Comparison of ENCODE assay signal across 12 mouse cellular contexts in the genomic region with DNA sequence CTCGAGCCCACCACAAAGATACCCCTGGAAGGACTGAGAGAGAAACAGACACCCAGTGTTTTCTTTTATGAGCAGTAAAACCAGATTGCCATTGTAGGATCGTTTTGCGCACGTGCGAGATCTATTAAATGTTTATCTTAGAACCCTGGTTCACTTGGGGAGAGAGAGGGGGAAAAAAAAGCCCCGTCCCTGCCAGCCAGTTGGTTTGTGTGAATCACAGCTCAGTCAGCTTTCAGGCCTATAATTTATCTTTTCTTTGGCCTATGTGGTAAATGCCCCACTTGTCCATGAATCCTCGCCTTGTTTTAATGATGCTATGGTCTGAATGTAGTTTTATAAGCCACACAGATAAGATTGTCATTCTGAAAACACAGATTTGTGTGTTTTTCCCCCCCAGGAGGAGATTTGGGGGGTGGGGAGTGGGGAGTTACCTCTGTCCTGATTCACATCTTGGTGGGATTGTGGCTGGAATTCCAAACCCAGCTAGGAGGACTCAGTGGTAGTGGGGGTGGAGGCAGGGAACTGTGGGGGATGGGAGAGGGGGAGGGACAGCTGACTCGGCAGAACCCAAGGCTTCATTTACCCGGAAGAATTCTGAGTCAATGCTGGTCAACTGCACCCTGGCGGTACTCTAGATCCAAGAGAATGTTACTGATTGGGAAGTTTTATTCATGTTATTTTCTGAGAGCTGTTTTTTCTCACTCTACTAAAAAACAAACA. TPM values are rescaled to one million over a fixed set of nuclear protein-coding genes. Genes with fewer than 3 reads are reported as not detected.
A peak's percentile ranks its signal among the peaks of the same experiment; 100 is the strongest.
DNase-seq lines count a peak whose midpoint lies in the region; ATAC-seq and TF ChIP-seq lines count a peak whose summit lies in the region.
"Had no signal": no experiment of that assay in that cellular context is flagged by ENCODE, and none has a peak within 500 bp of the region (broad histone marks: within the 10 kb centered on the region; RNA-seq: fewer than 3 reads in every experiment).

No protein-coding gene starts in this region.

- peak overlapping the region; percentile 69 for H3K27ac ChIP-seq in midbrain, embryonic 10.5 days (replicated peaks)
- no peak overlapping the region for H3K27ac ChIP-seq in midbrain, postnatal 0 days (ENCODE audit: low read depth, low read length)
- H3K27ac ChIP-seq in midbrain, embryonic 15.5 days = 0 out of 2 replicates have a peak overlapping the region, but pooled peaks have one; percentile 35
- H3K27ac ChIP-seq: liver, embryonic 15.5 days had no signal

- H3K4me1 ChIP-seq in midbrain, embryonic 10.5 days = peaks cover 58% of the 10 kb centered on the region
- H3K4me1 ChIP-seq in midbrain, postnatal 0 days (ENCODE audit: insufficient read depth, low read length) = peaks cover 13% of the 10 kb centered on the region; the same call in 1 of the 2 replicates
- H3K4me1 ChIP-seq in midbrain, embryonic 15.5 days = peaks cover 42% of the 10 kb centered on the region
- H3K4me1 ChIP-seq: liver, embryonic 15.5 days had no signal

- intact Hi-C loops in gastrocnemius, postnatal 36 days (cut with DNase I) = loop anchor here (5.0 kb wide), 1 partner anchor 287 kb away; no protein-coding TSS in a partner anchor

- TF ChIP-seq CTCF in midbrain, postnatal 0 days (IDR thresholded peaks at IDR 0.05) = no peak

- no peak overlapping the region for H3K9ac ChIP-seq in midbrain, postnatal 0 days (replicated peaks; ENCODE audit: low read length, poor library complexity, severe bottlenecking)
- H3K9ac ChIP-seq in midbrain, embryonic 15.5 days = no peak overlapping the region
- H3K9ac ChIP-seq: liver, embryonic 15.5 days had no signal

- no peak for ATAC-seq in midbrain, postnatal 0 days (ENCODE audit: low FRiP score)
- ATAC-seq in midbrain, embryonic 15.5 days (replicated peaks) = no peak

- H3K27me3 ChIP-seq in midbrain, embryonic 10.5 days (ENCODE audit: low read depth, poor library complexity, severe bottlenecking) = peaks cover 22% of the 10 kb centered on the region
- H3K27me3 ChIP-seq in midbrain, postnatal 0 days (ENCODE audit: insufficient read depth, low read length) = no peaks in the 10 kb centered on the region
- no peaks in the 10 kb centered on the region for H3K27me3 ChIP-seq in midbrain, embryonic 15.5 days (replicated peaks)

- WGBS in midbrain, embryonic 10.5 days = 47% methylated on average over 10 of the region's 10 CpGs
- WGBS in midbrain, postnatal 0 days = 50% methylated on average over 10 of the region's 10 CpGs
- WGBS in midbrain, embryonic 15.5 days = 40% methylated on average over 10 of the region's 10 CpGs

- H3K4me3 ChIP-seq in midbrain, embryonic 10.5 days = no peak overlapping the region
- H3K4me3 ChIP-seq in midbrain, postnatal 0 days (ENCODE audit: low read depth, low read length) = no peak overlapping the region
- no peak overlapping the region for H3K4me3 ChIP-seq in midbrain, embryonic 15.5 days
- H3K4me3 ChIP-seq: liver, embryonic 15.5 days had no signal

- peak; percentile 37 for DNase-seq in midbrain, embryonic 10.5 days (ENCODE audit: low spot score)
- no peak for DNase-seq in midbrain, postnatal 0 days (ENCODE audit: low spot score)
- DNase-seq in ES-CJ7 (ENCODE audit: low read depth, low spot score) (peak; percentile 63), R1 (ENCODE audit: low read depth, low spot score) (peak; percentile 36)
- no peak for DNase-seq in gastrocnemius, postnatal 36 days
- DNase-seq in urinary bladder, postnatal 4 days (ENCODE audit: low spot score in 2 of 2) = no peak
- DNase-seq: cerebellum, postnatal 25 days; kidney, postnatal 14 days; left cerebral cortex, postnatal 4 days; right cerebral cortex, postnatal 4 days had no signal

- H3K4me2 ChIP-seq in midbrain, postnatal 0 days (ENCODE audit: low read depth, low read length, poor library complexity, severe bottlenecking) = no peak overlapping the region
- no peak overlapping the region for H3K4me2 ChIP-seq in midbrain, embryonic 15.5 days
- H3K4me2 ChIP-seq: liver, embryonic 15.5 days had no signal

- no peaks in the 10 kb centered on the region for H3K36me3 ChIP-seq in midbrain, embryonic 10.5 days
- H3K36me3 ChIP-seq in midbrain, postnatal 0 days (ENCODE audit: insufficient read depth, low read length) = no peaks in the 10 kb centered on the region
- no peaks in the 10 kb centered on the region for H3K36me3 ChIP-seq in midbrain, embryonic 15.5 days (replicated peaks)
- H3K36me3 ChIP-seq: liver, embryonic 15.5 days had no signal

- H3K9me3 ChIP-seq in midbrain, embryonic 10.5 days (replicated peaks) = peaks cover 5% of the 10 kb centered on the region; the same call in 1 of the 2 replicates
- no peaks in the 10 kb centered on the region for H3K9me3 ChIP-seq in midbrain, postnatal 0 days (ENCODE audit: low read length)
- H3K9me3 ChIP-seq in midbrain, embryonic 15.5 days = no peaks in the 10 kb centered on the region
- H3K9me3 ChIP-seq: liver, embryonic 15.5 days had no signal

RNA-seq across cellular contexts. Expression of a gene that starts 23.8 kb away (rescaled TPM):
- 1.8 and 2.1 TPM in 2 replicates for polyA plus RNA-seq in midbrain, embryonic 10.5 days (2016; fragmentation: Nextera tagmentation; extraction: Ambion mirVana)
- total RNA-seq in midbrain, postnatal 0 days (2014; rRNA removed) = 9.4 and 9.6 TPM in 2 replicates
- 7.5 and 8.5 TPM in 2 replicates for polyA plus RNA-seq in midbrain, postnatal 0 days (2015; fragmentation: Nextera tagmentation; extraction: Ambion mirVana)
- 9.4 and 9.6 TPM in 2 replicates for polyA plus RNA-seq in midbrain, embryonic 15.5 days (2015; fragmentation: Nextera tagmentation; extraction: Ambion mirVana)
- 1 to 10 TPM in 1 of 2 experiments, under 1 TPM in 1; 0.89 to 2.1 TPM for total RNA-seq in gastrocnemius, postnatal 36 days (2021)

Comparison
In these comparisons a context has a peak if more than half of its experiments do, and no peak if none do; other contexts are left out.
1. DNase-seq: peak in midbrain, embryonic 10.5 days (single experiment), ES-CJ7 (single experiment) and R1 (single experiment); none in midbrain, postnatal 0 days (single experiment), gastrocnemius, postnatal 36 days (0 of 2) and urinary bladder, postnatal 4 days (0 of 2).